Mouse (Mus musculus) erythroblast, adult 5-6 weeks (primary cell): Measurements from ENCODE around the gene Il18bp. TPM values are rescaled to one million over a fixed set of nuclear protein-coding genes. Genes with fewer than 3 reads are reported as not detected.
"Not testable (repeated sequence)": the region's sequence is repeated elsewhere in the genome, so short reads cannot be mapped to it uniquely, and the experiment has no call there.

Source experiments
- ATAC-seq: replicated peaks from 2 replicates; pipeline ENCODE4 v1.8.0; 2016; ENCODE audit warnings: moderate number of reproducible peaks, mild to moderate bottlenecking, moderate TSS enrichment, inconsistent platforms; ENCODE audit not compliant: poor library complexity, low FRiP score, severe bottlenecking
- total RNA-seq, 2 experiments: library from RNA; stranded (forward) in 1 of 2; stranded (reverse) in 1 of 2; fragments of 150-400 nt in 1 of 2; fragments of 200-764, 138-1000 nt in 1 of 2; gene quantifications; 2 replicates each; pipeline versions ENCODE4 v1.2.3 to v1.2.4; 2015 to 2017; ENCODE audit warnings: low replicate concordance in 2 of 2

The Il18bp gene
- total RNA-seq (2015; ENCODE audit: low replicate concordance), result 7.7 TPM in 1 of 2 replicates, not detected in the other
- 5.4 and 9.0 TPM in 2 replicates for total RNA-seq (2017; ENCODE audit: low replicate concordance)

GRCm38 (mm10) chr7:102018590-102018989 is at the start of gene Il18bp:
Il18bp (minus strand) TSS chr7:102018690.
- no peak for ATAC-seq

- ATAC-seq, result no peak
Measured at GRCm38 (mm10) chr7:102066363-102066762, 47.9 kb upstream of the Il18bp start.

GRCm38 (mm10) chr7:102065046-102065891 is 46.8 kb upstream of the Il18bp start, which contains the start of the genes Rnf121, Xndc1 and Xntrpc:
Rnf121 (minus strand) TSS chr7:102065469.
Xndc1 (plus strand) TSS chr7:102065511.
Xntrpc (plus strand) TSS chr7:102065713.
- peak; percentile 97 for ATAC-seq

GRCm38 (mm10) chr7:102064655-102065045 is 46.2 kb upstream of the Il18bp start:
- ATAC-seq, result peak; percentile 28

GRCm38 (mm10) chr7:102063891-102064290 is 45.4 kb upstream of the Il18bp start:
- no peak for ATAC-seq

GRCm38 (mm10) chr7:102062203-102062602 is 43.7 kb upstream of the Il18bp start:
- no peak for ATAC-seq

- ATAC-seq, result no peak
Measured at GRCm38 (mm10) chr7:102061353-102061752, 42.9 kb upstream of the Il18bp start.

- not testable (repeated sequence) for ATAC-seq
Measured at GRCm38 (mm10) chr7:102048524-102048923, 30.0 kb upstream of the Il18bp start.

GRCm38 (mm10) chr7:102042314-102042713 is 23.8 kb upstream of the Il18bp start:
- 0 out of 2 replicates have a peak, but pooled peaks have one; percentile 18 for ATAC-seq

- ATAC-seq, result no peak
Measured at GRCm38 (mm10) chr7:102037318-102037717, 18.8 kb upstream of the Il18bp start.

- ATAC-seq, result no peak
Measured at GRCm38 (mm10) chr7:102035534-102035933, 17.0 kb upstream of the Il18bp start.

- no peak for ATAC-seq
Measured at GRCm38 (mm10) chr7:102034904-102035303, 16.4 kb upstream of the Il18bp start.

GRCm38 (mm10) chr7:102025187-102026119 is 7.0 kb upstream of the Il18bp start:
- ATAC-seq, result peak; percentile 64; the same call in 1 of the 2 replicates

- ATAC-seq, result no peak
Measured at GRCm38 (mm10) chr7:102023821-102024220, 5.3 kb upstream of the Il18bp start.

GRCm38 (mm10) chr7:102020934-102021333 is 2.4 kb upstream of the Il18bp start:
- ATAC-seq, result not testable (repeated sequence)

- no peak for ATAC-seq
Measured at GRCm38 (mm10) chr7:102019362-102019761, 872 bp upstream of the Il18bp start.

- no peak for ATAC-seq
Measured at GRCm38 (mm10) chr7:102018034-102018433, 456 bp downstream of the Il18bp start.

GRCm38 (mm10) chr7:102017452-102017851 is 1.0 kb downstream of the Il18bp start:
- ATAC-seq, result peak; percentile 36; the same call in 1 of the 2 replicates

GRCm38 (mm10) chr7:102016936-102017335 is 1.6 kb downstream of the Il18bp start:
- ATAC-seq, result peak; percentile 33

GRCm38 (mm10) chr7:102014995-102015394 is 3.5 kb downstream of the Il18bp start:
- ATAC-seq, result no peak
